Mouse (Mus musculus) embryo, embryonic 9.5 days (tissue): ENCODE results near the gene Aff3.
A peak's percentile ranks its signal among the peaks of the same experiment; 100 is the strongest.

Experiments
- DNase-seq: peaks from one replicate; pipeline ENCODE4 v3.0.0-alpha.2; 2017; ENCODE audit errors: extremely low spot score

Gene Aff3

GRCm38 (mm10) chr1:38178929-38179328 lies 485.8 kb downstream of the Aff3 start:
- DNase-seq: no peak

- DNase-seq: no peak
Measured at GRCm38 (mm10) chr1:38176077-38176476, 488.7 kb downstream of the Aff3 start.

- DNase-seq: no peak
Measured at GRCm38 (mm10) chr1:38171874-38172273, 492.9 kb downstream of the Aff3 start.

- no peak for DNase-seq
Measured at GRCm38 (mm10) chr1:38165696-38166095, 499.1 kb downstream of the Aff3 start.

GRCm38 (mm10) chr1:38150086-38150485 lies 514.7 kb downstream of the Aff3 start:
- DNase-seq: no peak

GRCm38 (mm10) chr1:38146008-38146407 lies 518.7 kb downstream of the Aff3 start:
- DNase-seq: no peak

GRCm38 (mm10) chr1:38141371-38141770 lies 523.4 kb downstream of the Aff3 start:
- no peak for DNase-seq

- no peak for DNase-seq
Measured at GRCm38 (mm10) chr1:38140911-38141310, 523.8 kb downstream of the Aff3 start.

GRCm38 (mm10) chr1:38139396-38139795 lies 525.4 kb downstream of the Aff3 start:
- DNase-seq: no peak

- no peak for DNase-seq
Measured at GRCm38 (mm10) chr1:38132942-38133341, 531.8 kb downstream of the Aff3 start.

GRCm38 (mm10) chr1:38130715-38131483 lies 533.9 kb downstream of the Aff3 start:
- DNase-seq: peak; percentile 51

- peak; percentile 94 for DNase-seq
Measured at GRCm38 (mm10) chr1:38129501-38130267, 535.1 kb downstream of the Aff3 start, which contains the start of gene Rev1. Gene Rev1, minus strand, starts transcription at chr1:38129801.

- DNase-seq: peak; percentile 49
Measured at GRCm38 (mm10) chr1:38128919-38129436, 535.8 kb downstream of the Aff3 start.
